Mouse (Mus musculus) frontal cortex, adult (tissue): ENCODE results near the gene Cenpm.
A peak's percentile ranks its signal among the peaks of the same experiment; 100 is the strongest.

Experiments used
- ATAC-seq: cut with Nextera tagmentation; 2 replicates; pipeline ENCODE4 v1.9.2; 2017; ENCODE audit warnings: mild to moderate bottlenecking, moderate library complexity, mixed read lengths; ENCODE audit not compliant: low TSS enrichment

Cenpm gene

DNA sequence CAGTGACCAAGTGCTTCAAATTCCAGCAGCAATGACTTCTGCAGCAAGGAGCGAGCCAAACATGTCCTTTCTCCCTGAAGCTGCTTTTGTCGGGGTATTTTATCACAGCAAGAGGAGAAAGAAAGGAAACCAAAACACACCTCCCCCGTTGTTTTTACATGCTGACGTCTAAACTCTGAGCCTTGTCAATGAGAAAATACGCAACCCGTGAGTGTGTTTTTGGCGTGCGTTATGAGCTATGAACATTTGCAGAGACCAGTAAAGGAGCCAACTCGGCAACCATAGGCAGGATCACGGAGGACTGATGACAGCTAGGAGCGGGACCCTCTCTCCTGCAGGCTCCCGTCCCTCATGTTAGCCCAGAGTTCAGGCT lies 820 bp downstream of the Cenpm start:
- peak; percentile 43 for ATAC-seq

DNA sequence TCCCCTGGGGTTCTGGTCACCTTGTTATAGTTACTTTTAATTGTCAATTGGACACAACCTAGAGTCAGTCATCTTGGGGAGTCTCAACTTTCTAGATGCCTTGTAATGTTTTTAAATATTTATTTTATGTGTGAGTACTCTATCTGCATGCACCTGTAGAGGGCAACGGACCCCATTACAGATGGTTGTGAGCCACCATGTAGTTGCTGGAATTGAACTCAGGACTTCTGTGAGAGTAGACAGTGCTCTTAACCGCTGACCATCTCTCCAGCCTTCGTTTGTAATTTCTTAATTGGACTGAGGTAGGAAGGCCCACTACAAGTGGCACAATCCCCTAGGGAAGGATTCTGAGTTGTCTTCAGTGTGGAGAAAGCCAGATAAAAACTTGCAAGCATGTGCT lies 1.2 kb downstream of the Cenpm start:
- ATAC-seq = no peak

DNA sequence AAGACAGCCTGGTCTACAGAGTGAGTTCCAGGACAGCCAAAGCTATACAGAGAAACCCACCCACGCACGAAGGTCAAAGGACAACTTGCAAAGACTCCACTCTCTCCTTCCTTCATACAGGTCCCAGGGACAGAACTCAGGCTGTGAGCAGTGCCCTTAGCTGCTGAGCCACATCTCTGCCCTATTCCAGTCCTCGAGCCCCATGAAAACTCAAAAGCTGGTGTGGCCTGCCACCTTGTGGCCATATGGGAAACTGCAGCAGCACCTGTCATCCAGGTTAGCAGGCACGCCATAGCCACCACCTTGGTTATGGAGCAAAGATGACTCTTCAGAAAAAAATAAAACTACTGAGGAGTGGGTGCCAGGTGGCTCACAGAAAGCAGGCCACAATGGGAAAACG lies 8.0 kb downstream of the Cenpm start:
- peak; percentile 75 for ATAC-seq

DNA sequence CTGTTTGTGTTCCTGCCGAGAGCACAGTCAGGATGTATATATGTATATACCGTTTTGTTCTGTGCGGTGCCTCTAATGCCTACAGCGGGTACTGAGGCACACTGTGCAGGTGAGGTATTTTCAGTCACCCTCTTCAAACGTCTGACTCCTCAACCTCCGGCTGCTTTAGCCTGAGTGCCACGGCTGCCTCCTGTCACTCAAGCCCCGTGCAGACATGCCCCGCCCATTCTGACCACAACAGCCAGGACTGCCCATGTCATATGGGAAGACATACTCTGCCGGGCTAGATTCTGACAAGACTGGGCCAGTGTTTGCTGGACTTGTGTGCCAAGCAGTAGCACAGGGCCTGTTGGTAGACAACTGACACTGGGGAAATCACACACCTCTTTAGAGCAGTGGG lies 8.9 kb downstream of the Cenpm start:
- no peak for ATAC-seq

DNA sequence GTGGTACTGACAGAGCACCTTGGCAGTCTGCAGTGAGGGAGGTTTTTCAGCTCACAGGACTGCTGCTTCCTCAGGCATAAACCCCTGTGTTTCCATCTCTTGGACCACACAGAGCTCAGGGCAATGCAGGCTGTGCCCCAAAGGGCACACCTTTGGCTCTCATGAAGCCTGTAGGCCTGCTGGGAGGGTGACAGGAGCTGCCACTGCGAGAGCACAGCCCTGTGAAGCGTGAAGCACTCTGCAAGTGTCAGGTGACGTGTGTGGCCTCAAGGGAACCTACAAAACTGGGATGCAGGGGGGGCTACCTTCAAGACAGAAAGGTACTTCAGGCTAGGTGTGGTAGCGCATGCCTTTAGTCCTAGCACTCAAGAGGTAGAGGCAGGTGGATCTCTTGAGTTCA lies 11.9 kb downstream of the Cenpm start:
- ATAC-seq = no peak

DNA sequence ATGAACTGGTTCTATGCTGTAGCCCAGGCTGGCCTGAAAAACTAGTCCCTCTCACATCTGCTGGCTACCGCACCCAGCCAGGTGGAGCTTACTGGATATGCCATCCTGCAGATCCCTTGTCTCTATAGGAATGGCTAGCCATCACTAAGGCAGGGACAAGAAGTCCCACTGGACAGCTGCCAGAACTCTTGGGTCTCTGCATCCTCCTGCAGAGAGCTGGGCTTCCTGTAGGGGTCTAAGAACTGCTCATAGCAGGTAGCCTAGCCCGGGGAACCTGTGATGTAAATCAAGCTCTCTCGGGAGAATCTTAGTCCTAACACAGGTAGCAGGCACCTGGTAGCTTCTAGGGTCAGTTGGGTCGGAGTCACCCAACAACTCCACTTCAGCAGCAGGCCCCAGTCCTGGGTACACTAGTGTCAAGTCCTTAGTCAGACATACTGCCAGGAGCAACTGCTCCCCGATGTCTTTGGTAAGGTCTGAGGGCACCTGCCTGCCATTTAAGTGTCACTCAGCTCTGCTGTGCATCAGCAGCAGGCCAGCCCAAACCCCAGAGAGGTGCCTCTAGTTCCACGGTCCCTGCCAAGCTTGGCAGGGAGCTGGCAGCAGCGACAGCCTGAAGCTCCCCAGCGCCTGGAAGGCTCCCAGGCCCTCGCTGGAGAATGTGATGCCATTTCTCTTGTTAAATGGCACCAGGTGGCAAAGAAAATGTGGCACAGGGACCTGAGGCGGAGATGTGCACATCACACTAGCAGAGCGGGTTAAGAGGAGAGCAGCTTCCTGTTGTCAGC lies 12.8 kb downstream of the Cenpm start:
- peak; percentile 56; the same call in 1 of the 2 replicates for ATAC-seq

DNA sequence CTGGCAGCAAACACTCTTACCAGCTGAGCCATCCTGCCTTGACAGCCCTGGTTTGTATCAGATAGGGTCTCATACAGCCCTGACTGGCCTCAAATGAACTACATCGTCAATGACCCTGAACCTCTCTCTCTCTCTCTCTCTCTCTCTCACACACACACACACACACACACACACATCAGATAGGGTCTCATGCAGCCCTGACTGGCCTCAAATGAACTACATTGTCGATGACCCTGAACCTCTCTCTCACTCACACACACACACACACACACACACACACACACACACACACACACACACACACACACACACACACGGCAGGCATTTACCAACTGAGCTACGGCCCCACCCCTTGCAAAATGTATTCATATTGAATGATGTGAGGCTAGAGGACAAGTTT lies 13.4 kb downstream of the Cenpm start:
- no peak for ATAC-seq

DNA sequence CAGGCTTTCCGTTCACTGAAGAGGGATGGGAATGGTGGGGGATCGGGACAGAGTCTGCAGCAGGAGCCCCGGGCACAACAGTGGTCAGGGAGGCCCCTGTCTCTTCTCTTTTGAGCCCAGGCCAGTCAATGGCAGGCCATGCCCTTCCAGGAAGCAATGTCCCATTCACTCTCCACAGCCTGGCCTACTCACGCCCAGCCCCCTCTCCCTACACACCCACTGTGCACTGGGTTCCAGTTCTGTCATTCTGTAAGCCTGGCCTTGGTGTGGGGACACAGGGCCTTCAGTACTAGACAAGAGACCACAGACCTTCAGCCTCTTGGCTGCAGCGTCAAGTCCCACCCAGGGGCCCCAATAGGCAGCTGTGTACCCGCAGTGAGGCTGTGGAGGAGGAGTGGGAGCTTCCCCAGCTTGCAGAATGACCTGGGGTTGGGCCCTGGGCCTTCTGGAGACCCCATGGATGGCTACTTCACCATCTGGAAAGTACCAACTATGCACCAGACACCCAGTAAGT lies 14.4 kb downstream of the Cenpm start:
- ATAC-seq = no peak

DNA sequence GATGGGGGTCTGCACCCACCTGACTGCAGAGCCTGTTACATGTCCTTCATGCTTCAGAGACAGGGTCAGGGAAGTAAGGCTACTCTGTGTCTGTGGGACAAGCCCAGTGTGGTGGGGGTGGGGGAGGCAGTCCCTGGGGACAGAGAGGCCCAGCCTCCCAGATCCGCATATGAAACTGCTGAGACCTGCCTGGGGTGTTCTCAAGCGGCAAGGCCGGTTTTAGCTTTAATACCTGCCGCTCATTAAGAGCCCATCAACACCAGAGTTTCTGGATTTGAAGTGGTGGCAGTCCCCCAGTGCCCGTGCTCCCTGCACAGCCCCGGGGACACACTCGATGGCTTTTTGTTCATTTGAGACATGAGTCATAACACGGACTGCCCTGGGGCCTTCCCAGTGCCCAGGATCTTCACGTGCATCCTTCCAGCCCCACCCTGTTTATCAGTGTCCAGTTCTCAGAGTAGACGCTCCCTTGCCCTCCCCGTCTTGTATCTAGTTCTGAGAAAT lies 15.0 kb downstream of the Cenpm start:
- ATAC-seq = no peak

DNA sequence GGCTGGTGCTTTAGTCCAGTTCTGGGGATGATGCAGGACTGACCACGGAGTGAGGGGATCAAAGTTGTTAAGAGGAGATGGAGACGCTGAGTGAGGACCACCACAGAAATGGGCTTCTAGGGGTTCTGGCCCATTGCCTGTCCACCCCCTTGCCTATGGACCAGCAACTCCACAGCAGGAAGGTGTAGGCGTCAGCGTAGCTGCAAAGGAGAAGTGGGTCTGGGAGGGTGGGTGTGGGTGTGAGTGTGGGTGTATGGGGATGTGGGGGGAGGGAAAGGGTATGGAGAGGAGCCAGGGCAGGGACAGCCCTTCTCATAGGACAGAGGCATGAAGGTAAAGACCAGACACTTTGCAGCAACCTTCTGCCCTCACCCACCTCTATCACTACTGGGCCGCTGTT lies 18.8 kb downstream of the Cenpm start:
- no peak for ATAC-seq

DNA sequence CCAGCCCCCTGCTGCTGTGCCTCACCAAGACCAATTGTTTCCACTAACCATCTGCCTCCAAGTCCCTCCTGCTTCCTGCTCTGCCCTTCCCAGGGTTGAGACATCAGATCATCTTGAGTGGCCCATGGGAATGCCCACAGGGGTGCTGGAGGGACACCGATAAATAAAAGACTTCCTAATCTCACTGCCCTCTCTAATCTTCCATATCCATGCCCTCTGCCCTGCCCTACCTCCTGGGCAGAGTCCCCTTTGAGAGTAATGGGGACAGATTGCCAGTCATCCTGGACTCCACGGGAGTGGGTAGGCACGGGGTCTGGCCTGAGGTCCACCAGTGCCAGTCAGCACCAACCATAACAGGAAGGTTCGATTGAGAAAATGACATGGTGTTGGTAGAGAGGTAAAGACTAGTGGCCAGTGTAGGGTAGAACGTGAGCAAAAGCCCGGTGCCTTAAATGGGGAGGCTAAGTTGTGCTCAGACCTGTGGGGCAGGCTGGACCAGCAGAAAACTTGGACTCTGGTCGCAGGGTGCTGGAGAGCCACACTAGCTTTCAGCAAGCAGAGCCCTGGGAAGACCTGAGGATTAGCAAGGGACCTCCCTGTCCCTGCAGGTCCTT lies 19.8 kb downstream of the Cenpm start:
- no peak for ATAC-seq

DNA sequence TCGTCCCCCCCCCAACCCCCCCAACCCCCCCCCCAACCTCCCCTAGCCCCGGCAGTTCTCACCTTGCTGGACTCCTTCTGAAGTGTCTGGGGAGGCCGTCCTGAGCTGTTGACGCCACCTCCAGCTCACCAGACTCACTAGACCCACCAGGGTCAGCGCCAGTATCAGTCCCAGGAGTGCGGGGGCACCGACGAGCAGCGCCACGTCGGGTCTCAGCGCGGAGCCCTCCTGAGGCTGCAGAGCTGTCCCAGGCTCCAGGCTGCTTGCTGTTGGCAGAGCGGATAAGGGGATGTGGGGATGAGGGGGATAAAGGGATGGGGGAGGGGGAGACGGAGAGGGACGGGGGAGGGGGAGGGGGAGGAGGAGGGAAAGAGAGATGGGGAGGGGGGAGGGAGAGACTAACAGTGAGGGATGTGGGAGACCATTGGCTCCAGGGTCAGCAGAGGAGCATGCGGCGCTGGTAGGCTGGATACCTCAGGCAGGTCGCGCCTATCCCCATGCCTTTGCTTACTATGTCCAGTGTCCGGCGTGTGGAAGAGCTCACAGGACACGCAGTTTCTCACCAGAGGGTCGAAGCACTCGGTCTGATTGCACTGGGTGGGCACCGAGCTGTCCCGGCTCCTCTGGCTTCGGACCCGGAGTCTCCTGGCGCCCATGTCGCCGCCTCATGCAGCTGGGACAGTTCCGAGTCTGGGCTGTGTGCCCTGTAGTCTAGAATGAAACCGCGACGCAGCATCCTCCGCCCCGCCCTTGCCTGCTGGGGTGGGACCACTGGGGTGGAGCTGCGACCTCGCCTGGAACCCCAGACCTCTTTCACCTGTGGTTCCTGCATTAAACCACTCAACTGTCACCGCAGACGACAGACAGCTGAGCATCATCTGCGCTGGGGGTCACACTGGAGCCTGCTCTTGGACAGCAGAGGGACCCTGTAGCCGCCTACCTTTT lies 20.6 kb downstream of the Cenpm start, which contains the start of gene Tnfrsf13c:
Gene Tnfrsf13c (minus strand): TSS at position 713 of the 945 bp plus-strand sequence.
- ATAC-seq = no peak; the same call in 1 of the 2 replicates

DNA sequence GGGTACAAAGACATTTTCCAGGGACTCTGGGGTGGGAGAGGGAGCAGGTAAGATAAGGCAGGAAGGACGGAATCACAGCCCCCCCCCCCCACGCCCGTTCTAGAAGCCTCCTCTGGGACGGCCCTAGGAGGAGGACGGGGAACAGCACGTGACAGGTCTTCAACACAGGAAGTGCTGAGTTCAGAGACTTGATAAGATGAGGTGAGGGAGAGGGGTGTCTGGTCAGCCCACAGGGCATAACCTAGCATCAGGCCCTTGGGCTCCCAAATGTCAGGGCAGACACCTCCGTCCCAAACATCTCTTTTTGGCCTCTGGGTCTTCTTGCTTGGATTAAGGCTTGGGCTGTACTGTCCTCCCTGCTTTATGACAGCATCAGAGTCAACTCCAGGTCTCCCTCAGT lies 21.3 kb downstream of the Cenpm start:
- ATAC-seq = no peak

DNA sequence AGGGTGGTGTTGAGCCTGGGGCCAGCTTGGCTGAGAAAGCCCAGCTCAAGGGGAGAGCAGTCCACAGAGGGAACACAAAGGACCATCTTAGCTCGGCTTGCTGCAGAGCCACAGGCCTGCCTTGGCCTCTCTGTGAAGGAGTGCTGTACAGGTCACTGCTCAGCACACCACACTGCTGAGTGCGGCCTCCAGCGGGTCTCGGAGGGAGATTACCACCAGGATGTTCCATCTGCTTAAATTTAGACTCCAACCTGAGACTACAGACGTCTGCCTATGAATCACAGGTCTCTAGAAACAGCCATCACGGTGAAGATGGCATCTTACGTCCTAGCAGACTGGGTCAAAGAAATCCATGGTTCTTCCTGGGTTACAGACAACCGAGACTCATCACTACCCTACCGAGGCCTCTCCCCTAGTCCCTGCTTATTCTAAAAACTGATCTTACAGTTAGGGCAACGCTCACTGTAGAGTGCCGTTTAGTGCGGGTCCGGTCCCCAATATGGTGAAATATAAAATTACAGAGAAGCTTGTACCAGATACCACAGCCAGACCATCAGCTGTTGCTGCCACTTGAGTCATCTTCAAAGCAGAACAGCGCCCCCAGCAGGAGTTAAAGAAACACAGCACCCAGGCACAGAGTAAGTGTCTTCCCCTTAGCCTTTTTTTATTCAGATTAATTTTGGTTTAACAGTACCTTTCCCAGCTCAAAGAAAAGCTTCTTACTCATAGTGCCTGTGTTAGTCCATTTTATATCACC lies 23.3 kb downstream of the Cenpm start:
- ATAC-seq = no peak

DNA sequence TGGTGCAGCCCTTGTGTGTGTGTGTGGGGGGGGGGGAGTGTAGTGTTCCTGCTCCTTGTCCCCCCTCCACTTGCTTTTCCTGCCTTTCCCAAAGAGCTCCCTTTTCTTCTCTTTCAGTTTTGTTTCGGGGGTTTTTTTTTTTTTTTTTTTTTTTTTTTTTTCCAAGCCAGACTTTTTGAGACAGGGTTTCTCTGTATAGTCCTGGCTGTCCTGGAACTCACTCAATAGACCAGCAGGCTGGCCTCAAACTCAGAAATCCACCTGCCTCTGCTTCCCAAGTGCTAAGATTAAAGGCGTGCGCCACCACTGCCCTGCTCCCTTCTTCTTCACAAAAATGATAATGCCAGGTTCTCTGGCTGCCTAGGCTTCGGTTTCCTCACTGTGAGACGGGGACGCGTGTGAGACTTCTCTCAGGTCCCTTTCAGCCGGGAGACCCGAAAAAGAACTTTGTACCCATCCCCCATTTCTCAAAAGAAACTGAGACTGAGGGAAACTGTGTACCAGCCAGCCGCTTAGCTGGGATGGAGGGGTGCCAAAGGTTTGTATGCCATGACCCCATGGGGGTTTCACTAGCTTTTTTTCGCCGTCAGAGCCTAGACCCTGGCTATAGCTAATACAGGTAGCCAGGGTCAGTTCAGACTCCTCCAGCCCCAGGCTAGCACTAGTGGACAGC lies 24.4 kb downstream of the Cenpm start:
- ATAC-seq = no peak

DNA sequence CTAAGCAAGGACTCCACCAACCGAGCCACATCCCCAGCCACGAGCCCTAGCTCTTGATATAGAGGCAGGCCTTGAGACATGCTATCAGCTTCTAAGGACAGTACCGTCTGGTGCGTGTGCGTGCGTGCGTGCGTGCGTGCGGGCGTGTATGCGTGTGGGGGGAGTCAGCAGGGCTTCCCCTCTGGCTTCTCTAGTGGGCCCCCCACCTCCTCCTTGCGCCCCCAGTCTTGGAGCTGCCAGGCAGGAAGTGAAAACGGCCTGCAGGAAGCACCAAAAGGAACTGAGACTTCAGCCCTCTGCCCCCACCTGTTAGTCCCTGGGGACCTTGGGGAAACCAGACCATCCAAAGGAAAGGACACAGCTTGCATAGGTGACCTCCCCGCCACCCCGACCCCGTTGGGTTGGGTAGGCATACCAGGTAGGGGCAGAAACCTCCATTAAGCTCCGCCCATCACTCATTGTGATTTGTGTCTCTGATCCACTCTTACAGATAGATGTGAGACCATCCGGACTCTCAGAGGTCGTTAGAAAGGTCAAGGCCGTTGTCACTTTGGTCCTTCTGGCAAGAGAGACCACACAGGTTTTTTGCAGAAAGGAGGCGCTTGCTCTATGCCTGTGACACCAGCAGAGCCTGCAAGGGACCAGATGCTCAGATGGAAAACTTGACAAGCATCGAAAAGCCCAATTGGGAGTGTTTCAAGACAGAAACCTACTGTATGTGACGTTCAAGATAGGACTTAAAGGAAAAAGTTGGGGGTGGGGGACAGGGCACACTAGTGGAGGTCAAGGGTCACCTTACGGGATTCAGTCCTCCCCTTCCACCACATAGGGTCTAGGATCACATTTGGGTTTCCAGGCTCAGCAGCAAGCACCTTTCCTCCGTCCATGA lies 25.5 kb downstream of the Cenpm start:
- no peak for ATAC-seq

DNA sequence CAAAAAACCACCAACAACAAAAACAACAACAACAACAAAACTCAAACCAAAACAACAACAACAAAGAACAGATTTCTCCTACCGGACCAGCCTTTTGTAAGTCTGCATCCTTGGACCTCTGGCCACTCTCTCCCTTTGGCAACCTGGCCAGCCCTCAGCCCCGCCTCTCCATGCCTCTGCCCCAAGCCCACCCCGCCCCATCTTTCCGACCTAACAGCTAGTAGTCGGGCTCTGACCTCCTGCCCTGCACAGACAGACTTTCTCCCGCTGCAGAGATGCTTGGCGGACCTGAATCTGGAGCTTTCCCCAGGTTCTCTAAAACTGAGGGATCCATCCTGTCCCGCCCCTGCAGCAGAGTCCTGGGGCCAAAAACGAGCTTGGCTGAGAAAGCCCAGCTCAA lies 26.6 kb downstream of the Cenpm start:
- no peak for ATAC-seq

DNA sequence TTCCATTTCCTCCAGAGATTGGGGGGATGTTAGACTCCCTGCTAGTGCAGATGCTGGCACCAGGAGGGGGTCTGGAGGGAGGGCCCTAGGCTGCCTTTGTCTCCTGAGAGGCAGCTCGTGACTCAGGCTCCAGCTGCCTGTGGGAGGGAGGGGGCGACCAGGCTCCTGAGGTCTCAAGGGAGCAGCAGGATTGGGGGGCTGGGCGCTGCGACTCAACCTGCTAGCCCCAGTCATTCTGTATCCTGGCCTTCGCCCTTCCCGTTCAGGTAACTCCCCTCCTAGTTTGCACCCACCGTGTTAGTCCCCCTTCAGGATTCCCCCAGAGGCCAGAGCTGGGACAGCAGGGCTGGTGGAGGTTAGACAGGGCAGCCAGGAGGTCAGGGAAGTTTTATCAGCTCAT lies 27.5 kb downstream of the Cenpm start:
- no peak for ATAC-seq

DNA sequence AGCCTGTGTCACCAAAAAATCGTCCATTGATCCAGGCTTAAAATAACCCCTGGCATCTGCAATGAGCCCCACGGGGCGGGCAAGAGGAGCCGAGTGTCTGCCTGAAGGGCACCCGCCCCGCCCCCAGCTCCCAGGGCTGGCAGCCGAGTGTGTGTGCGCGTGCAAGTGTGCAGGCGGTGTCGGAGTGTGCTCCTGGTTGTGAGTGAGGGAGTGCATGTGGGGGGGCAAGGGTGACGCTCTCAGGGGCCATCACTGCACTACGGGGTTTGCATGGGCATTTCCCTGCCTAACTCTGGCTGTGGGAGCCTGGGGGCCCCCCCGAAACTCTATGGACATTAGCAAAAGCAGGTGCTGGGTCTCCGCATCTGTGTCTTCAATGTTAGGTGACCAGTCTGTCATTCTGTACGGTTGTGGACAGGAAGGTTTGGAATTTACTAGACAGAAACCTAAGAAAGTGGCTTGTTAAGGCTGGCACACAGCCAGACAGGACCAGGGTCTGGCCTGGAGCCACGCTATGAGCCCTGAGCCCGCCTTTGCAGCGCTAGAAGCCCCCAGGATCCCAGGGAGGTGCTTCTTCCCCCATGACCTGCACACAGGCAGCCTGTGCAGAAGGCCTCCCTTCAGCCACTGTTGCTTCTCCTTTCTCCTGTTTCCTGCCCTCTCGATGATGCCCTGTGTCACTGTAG lies 28.3 kb downstream of the Cenpm start:
- ATAC-seq = no peak
